Mouse (Mus musculus) hindbrain, embryonic 13.5 days (tissue): ENCODE measurements around the gene Rpl10l. TPM values are rescaled to one million over a fixed set of nuclear protein-coding genes. Genes with fewer than 3 reads are reported as not detected.
A peak's percentile ranks its signal among the peaks of the same experiment; 100 is the strongest.

Experiments
- ATAC-seq: fragments of 200-750 bp; cut with Nextera tagmentation; 2 replicates; pipeline ENCODE4 v1.8.0; 2017; ENCODE audit warnings: moderate TSS enrichment; ENCODE audit not compliant: low FRiP score
- H3K27ac ChIP-seq: fragments of 300-500 bp; sonication (generic); 2 replicates; pipeline ENCODE4 v1.5.1; 2015; ENCODE audit warnings: inconsistent platforms, mild to moderate bottlenecking, moderate library complexity
- H3K27me3 ChIP-seq: fragments of 300-500 bp; sonication (generic); 2 replicates; pipeline ENCODE4 v1.6.1; 2015; ENCODE audit warnings: mild to moderate bottlenecking, inconsistent platforms
- H3K36me3 ChIP-seq: fragments of 300-500 bp; sonication (generic); 2 replicates; pipeline ENCODE4 v1.6.1; 2015; ENCODE audit warnings: mild to moderate bottlenecking, inconsistent platforms
- H3K4me1 ChIP-seq: fragments of 300-500 bp; sonication (generic); replicated peaks from 2 replicates; pipeline ENCODE4 v1.6.1; 2015; ENCODE audit warnings: inconsistent platforms
- H3K4me2 ChIP-seq: fragments of 300-500 bp; sonication (generic); 2 replicates; pipeline ENCODE4 v1.6.1; 2015; ENCODE audit warnings: inconsistent platforms, mild to moderate bottlenecking, moderate library complexity
- H3K4me3 ChIP-seq: fragments of 300-500 bp; sonication (generic); 2 replicates; pipeline ENCODE4 v1.5.1; 2015; ENCODE audit warnings: mild to moderate bottlenecking, inconsistent platforms
- H3K9ac ChIP-seq: fragments of 300-500 bp; sonication (generic); 2 replicates; pipeline ENCODE4 v1.6.1; 2015; ENCODE audit warnings: mild to moderate bottlenecking, inconsistent platforms
- H3K9me3 ChIP-seq: fragments of 300-500 bp; sonication (generic); 2 replicates; pipeline ENCODE4 v1.6.1; 2016; ENCODE audit warnings: inconsistent platforms
- WGBS: fragments of 180-500 bp; shearing (Covaris S2); methylation state at CpG from one replicate; pipeline ENCODE4 v1.1.7; 2015; 5-methylcytosine and 5-hydroxymethylcytosine counted together
- polyA plus RNA-seq: library from polyadenylated mRNA; unstranded; fragments of >200 nt; fragmentation: Nextera tagmentation; extraction: Ambion mirVana; gene quantifications from 2 replicates; pipeline ENCODE4 v1.2.1, GENCODE M21; 2015

Gene Rpl10l
- polyA plus RNA-seq, result not detected in 2 replicates

GRCm38 (mm10) chr12:66283991-66284622 is at the start of gene Rpl10l:
Gene Rpl10l, minus strand, starts transcription at chr12:66284401.
- H3K36me3 ChIP-seq, result 0 out of 2 replicates have a peak, but pooled peaks cover 6% of the 10 kb centered on the region
- H3K4me2 ChIP-seq, result no peak within 1 kb of the TSS
- no peaks in the 10 kb centered on the region for H3K27me3 ChIP-seq
- WGBS, result 97% methylated on average over 44 of the region's 44 CpGs
- ATAC-seq, result no peak
- no peaks in the 10 kb centered on the region for H3K4me1 ChIP-seq
- H3K9me3 ChIP-seq, result peaks cover 14% of the 10 kb centered on the region
- H3K27ac ChIP-seq, result no peak within 1 kb of the TSS
- no peak within 1 kb of the TSS for H3K9ac ChIP-seq
- no peak within 1 kb of the TSS for H3K4me3 ChIP-seq

DNA sequence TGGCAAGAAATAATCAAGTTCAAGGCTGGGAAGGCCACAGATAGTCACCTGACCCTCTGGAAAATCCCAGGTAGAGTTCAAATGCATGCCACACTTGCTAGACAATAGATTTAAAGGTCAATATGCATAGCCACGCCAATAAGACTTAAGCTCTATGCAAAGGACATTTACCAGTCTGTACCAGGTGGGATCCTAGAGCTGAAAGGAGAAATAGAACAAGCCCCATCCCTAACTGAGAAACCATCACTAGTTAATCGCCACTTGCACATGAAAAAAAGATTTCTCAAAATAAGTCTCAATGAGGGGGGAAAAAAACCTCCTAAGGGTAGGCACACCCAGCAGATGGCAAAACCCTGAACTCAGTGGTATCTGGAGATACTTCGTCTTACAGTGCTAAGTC is 8.3 kb downstream of the Rpl10l start:
- no peak for ATAC-seq
- no peaks in the 10 kb centered on the region for H3K27me3 ChIP-seq
- no peak overlapping the region for H3K4me2 ChIP-seq
- no peaks in the 10 kb centered on the region for H3K36me3 ChIP-seq
- H3K27ac ChIP-seq, result no peak overlapping the region
- H3K4me3 ChIP-seq, result no peak overlapping the region
- H3K9ac ChIP-seq, result no peak overlapping the region
- no peaks in the 10 kb centered on the region for H3K4me1 ChIP-seq
- H3K9me3 ChIP-seq, result no peaks in the 10 kb centered on the region
- 89% methylated on average over 3 of the region's 3 CpGs for WGBS

DNA sequence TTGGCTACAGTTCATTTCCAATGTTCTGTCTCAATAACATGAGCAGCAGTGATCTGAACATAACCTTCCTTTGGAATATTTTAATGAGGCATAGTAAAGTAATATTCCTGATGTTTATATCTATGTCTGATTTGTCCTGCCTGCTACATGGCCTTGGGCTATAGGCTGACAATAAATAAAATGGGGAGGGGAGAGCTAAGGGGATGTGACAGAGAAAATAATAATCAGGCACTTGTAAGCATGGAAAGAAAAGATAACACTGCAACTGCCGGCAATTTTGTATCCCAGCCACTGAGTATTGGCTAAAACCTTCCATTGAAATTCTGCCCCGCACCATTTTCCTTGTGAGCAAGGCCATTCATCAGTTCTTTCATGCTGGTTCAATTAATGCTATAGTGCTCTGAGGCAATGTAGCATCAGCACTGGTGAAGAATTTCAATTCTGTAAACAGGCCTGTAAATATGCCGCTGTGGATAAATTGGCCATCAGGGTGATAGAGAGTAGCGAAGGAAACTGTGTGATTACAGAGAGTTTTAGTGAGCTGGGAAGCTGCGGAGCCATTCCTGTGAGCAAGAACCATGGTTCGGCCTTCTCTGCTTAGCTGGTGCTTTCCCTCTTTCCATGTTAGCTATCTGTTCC is 38.6 kb downstream of the Rpl10l start:
- Histone ChIP-seq H3K9ac (no peak overlapping the region), H3K36me3 (no peaks in the 10 kb centered on the region), H3K9me3 (no peaks in the 10 kb centered on the region), H3K27ac (peak overlapping the region; percentile 44), H3K4me3 (no peak overlapping the region), H3K4me1 (peaks cover 5% of the 10 kb centered on the region), H3K4me2 (no peak overlapping the region), H3K27me3 (no peaks in the 10 kb centered on the region)
- peak; percentile 54; the same call in 1 of the 2 replicates for ATAC-seq
- 57% methylated on average over 6 of the region's 6 CpGs for WGBS

DNA sequence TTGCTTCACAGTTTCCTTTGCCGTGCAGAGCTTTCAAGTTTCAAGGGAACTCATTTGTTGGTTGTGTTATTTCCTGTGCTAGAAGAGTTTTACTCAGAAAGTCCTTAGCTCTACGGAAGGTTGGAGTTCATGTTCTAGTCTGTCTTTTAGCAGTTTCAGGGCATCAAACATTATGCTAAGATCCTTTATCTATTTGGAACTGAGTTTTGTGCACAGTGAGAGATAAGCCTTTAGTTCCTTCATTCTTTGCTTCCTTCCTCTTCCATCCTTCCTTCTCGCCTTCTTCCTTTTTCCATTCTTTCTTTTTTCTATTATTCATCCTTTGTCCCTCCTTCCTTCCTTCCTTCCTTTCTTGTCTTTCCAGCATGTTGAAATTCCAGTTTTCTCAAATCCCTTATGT is 50.0 kb downstream of the Rpl10l start:
- Histone ChIP-seq H3K9me3 (no peaks in the 10 kb centered on the region), H3K4me3 (no peak overlapping the region), H3K27me3 (no peaks in the 10 kb centered on the region), H3K27ac (no peak overlapping the region), H3K4me2 (no peak overlapping the region), H3K4me1 (no peaks in the 10 kb centered on the region), H3K9ac (no peak overlapping the region), H3K36me3 (no peaks in the 10 kb centered on the region)
- no peak for ATAC-seq
- WGBS, result 90% methylated on average over 3 of the region's 3 CpGs
